Mouse (Mus musculus) heart, embryonic 14.5 days (tissue): ENCODE data around the gene Ptprn2. TPM values are rescaled to one million over a fixed set of nuclear protein-coding genes. Genes with fewer than 3 reads are reported as not detected.

Source experiments
- ATAC-seq: fragments of 200-750 bp; cut with Nextera tagmentation; 2 replicates; pipeline ENCODE4 v1.8.0; 2017; ENCODE audit warnings: low read depth, moderate TSS enrichment; ENCODE audit not compliant: insufficient number of reproducible peaks, insufficient read depth, low FRiP score
- H3K27ac ChIP-seq, 2 experiments: fragments of 200-500 bp in 1 of 2; fragments of 300-500 bp in 1 of 2; sonication (generic) in 1 of 2; replicated peaks in 1 of 2; 2 replicates each; pipeline ENCODE4 v1.5.1; 2012 to 2014; ENCODE audit warnings: low read depth in 2 of 2, low read length in 2 of 2, control low read depth in 1 of 2, mild to moderate bottlenecking in 1 of 2, mixed read lengths in 1 of 2; ENCODE audit not compliant: control insufficient read depth in 1 of 2, insufficient read depth in 1 of 2
- H3K27me3 ChIP-seq: fragments of 300-500 bp; sonication (generic); 2 replicates; pipeline ENCODE4 v1.6.1; 2014; ENCODE audit warnings: mild to moderate bottlenecking, low read length, control low read depth; ENCODE audit not compliant: control insufficient read depth, insufficient read depth
- H3K36me3 ChIP-seq: fragments of 300-500 bp; sonication (generic); 2 replicates; pipeline ENCODE4 v1.6.1; 2014; ENCODE audit warnings: mild to moderate bottlenecking, control low read depth, low read length, mixed read lengths; ENCODE audit not compliant: control insufficient read depth, insufficient read depth
- H3K4me1 ChIP-seq, 2 experiments: fragments of 200-500 bp in 1 of 2; fragments of 300-500 bp in 1 of 2; sonication (generic) in 1 of 2; 2 replicates each; pipeline ENCODE4 v1.6.1; 2012 to 2014; ENCODE audit warnings: low read length in 2 of 2, control low read depth in 1 of 2, mixed read lengths in 1 of 2; ENCODE audit not compliant: control insufficient read depth in 2 of 2, insufficient read depth in 2 of 2
- H3K4me2 ChIP-seq: fragments of 300-500 bp; sonication (generic); 2 replicates; pipeline ENCODE4 v1.6.1; 2014; ENCODE audit warnings: mild to moderate bottlenecking, low read length
- H3K4me3 ChIP-seq, 2 experiments: fragments of 200-500 bp in 1 of 2; fragments of 300-500 bp in 1 of 2; sonication (generic) in 1 of 2; 2 replicates each; pipeline ENCODE4 v1.5.1; 2012 to 2014; ENCODE audit warnings: low read length in 2 of 2, mild to moderate bottlenecking in 2 of 2, control low read depth in 1 of 2, low read depth in 1 of 2, moderate library complexity in 1 of 2; ENCODE audit not compliant: control insufficient read depth in 1 of 2, insufficient read depth in 1 of 2
- H3K9ac ChIP-seq: fragments of 300-500 bp; sonication (generic); 2 replicates; pipeline ENCODE4 v1.6.1; 2014; ENCODE audit warnings: mild to moderate bottlenecking, low read length
- H3K9me3 ChIP-seq: fragments of 300-500 bp; sonication (generic); 2 replicates; pipeline ENCODE4 v1.6.1; 2016; ENCODE audit warnings: low read length, control low read depth; ENCODE audit not compliant: control insufficient read depth
- WGBS: fragments of 180-500 bp; shearing (Covaris S2); extraction: QIAGEN DNeasy Blood & Tissue Kit; methylation state at CpG from one replicate; pipeline ENCODE4 v1.1.7; 2014; 5-methylcytosine and 5-hydroxymethylcytosine counted together
- polyA plus RNA-seq: library from polyadenylated mRNA; unstranded; fragments of >200 nt; fragmentation: Nextera tagmentation; extraction: Ambion mirVana; gene quantifications from 2 replicates; pipeline ENCODE4 v1.2.1, GENCODE M21; 2014

The Ptprn2 gene
- polyA plus RNA-seq, 1 experiment from 2014 or later, result 0.20 TPM

DNA sequence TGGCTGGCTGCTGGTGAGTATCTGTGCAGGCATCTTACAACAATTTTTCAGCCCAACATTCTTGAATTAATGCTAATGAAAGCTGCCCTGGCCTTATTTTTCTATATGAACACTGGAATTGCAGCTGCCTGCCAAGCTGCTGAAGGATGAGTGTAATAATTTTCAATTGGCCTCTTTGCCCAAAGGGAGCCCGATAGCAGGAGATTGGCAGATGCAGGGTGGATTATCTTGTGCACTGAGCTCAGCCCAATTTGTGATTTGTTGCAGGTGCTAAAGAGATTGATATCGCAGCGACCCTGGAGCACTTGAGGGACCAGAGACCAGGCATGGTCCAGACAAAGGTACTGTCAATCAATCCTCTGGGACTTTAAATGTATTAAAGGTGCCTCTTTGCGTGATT is 783.8 kb downstream of the Ptprn2 start:
- ATAC-seq, result no peak
- WGBS, result 72% methylated on average over 4 of the region's 4 CpGs

DNA sequence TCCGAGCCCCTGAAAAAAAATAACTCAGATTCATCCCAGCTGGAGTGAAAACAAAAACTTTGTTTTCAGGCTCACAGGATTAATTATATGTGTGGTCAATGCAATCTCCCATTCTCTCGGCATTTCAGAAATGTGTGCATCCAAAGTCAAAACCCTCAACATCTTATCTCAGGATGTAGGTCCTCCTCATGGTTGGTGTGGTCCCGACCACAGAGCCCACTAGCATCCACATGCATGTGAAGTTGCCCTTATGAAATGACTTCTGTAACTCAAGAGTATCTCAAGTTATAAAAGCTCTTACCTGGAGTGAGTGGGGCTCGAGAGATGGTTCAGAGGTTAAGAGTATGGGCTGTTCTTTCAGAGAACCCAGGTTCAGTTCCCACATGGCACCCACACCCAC is 784.7 kb downstream of the Ptprn2 start:
- H3K9ac ChIP-seq, result no peak overlapping the region
- H3K27me3 ChIP-seq, result no peaks in the 10 kb centered on the region
- no peaks in the 10 kb centered on the region for H3K4me1 ChIP-seq
- WGBS, result 76% methylated on average over 4 of the region's 4 CpGs
- H3K27ac ChIP-seq, result no peak overlapping the region
- ATAC-seq, result no peak
- no peaks in the 10 kb centered on the region for H3K9me3 ChIP-seq
- H3K4me3 ChIP-seq, result no peak overlapping the region
- no peaks in the 10 kb centered on the region for H3K36me3 ChIP-seq
- H3K4me2 ChIP-seq, result no peak overlapping the region

More for the DNA sequence above, 783.8 kb downstream of the Ptprn2 start:
- H3K9ac ChIP-seq, result no peak overlapping the region
- no peaks in the 10 kb centered on the region for H3K9me3 ChIP-seq
- no peak overlapping the region for H3K4me3 ChIP-seq
- H3K4me1 ChIP-seq, result no peaks in the 10 kb centered on the region
- no peaks in the 10 kb centered on the region for H3K36me3 ChIP-seq
- H3K27me3 ChIP-seq, result no peaks in the 10 kb centered on the region
- no peak overlapping the region for H3K27ac ChIP-seq
- no peak overlapping the region for H3K4me2 ChIP-seq

- Histone ChIP-seq H3K27ac (no peak overlapping the region), H3K36me3 (no peaks in the 10 kb centered on the region), H3K4me1 (no peaks in the 10 kb centered on the region), H3K9ac (no peak overlapping the region), H3K27me3 (no peaks in the 10 kb centered on the region), H3K9me3 (no peaks in the 10 kb centered on the region), H3K4me3 (no peak overlapping the region), H3K4me2 (no peak overlapping the region)
- 10% methylated on average over 4 of the region's 4 CpGs for WGBS
- ATAC-seq, result no peak
Measured at GRCm38 (mm10) chr12:117273166-117273565, 787.6 kb downstream of the Ptprn2 start.

DNA sequence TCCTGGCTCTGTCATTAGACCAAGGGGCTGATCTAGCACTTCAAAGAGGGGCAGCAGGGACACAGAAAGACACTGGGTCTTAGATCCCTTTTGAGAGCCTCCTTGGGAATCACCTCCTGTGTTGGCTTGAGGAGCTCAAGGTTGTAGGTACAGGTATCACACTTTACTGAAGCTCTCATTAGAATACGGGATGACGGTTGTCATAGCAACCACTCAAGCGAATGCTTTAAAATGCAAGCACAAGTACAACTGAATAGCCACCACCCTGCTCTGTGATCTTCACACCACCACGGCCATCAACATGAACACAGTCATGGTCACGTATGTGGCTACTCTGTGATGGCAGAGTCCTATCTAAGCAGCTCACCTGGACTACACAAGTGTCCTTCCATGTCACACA is 789.1 kb downstream of the Ptprn2 start:
- Histone ChIP-seq H3K27ac (no peak overlapping the region), H3K9me3 (no peaks in the 10 kb centered on the region)
- 74% methylated on average over 5 of the region's 5 CpGs for WGBS

DNA sequence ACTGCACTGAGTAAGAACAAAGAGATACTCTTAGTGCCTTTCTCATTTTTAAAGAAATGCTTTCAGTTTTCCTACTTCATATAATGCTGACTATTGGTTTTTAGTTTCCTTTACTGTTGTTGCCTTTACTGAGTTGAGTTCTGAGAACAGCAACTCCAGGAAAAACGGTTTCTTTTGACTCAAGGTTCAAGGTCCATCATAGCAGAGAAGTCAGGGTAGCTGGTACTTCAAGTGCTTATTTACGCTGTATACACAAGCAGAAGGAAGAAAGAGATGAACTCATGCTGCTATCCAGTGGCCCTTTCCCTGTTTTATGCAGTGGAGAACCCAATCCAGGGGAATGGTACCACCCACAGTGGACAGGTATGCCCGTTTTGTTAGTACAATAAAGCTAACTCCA is 795.3 kb downstream of the Ptprn2 start:
- no peaks in the 10 kb centered on the region for H3K4me1 ChIP-seq
- no peaks in the 10 kb centered on the region for H3K27me3 ChIP-seq
- H3K9me3 ChIP-seq, result no peaks in the 10 kb centered on the region
- no peak overlapping the region for H3K4me2 ChIP-seq
- H3K4me3 ChIP-seq, result no peak overlapping the region
- ATAC-seq, result no peak
- no peaks in the 10 kb centered on the region for H3K36me3 ChIP-seq
- H3K9ac ChIP-seq, result no peak overlapping the region
- H3K27ac ChIP-seq, result no peak overlapping the region
- 80% methylated on average over 3 of the region's 3 CpGs for WGBS

More for the DNA sequence above, 789.1 kb downstream of the Ptprn2 start:
- Histone ChIP-seq H3K36me3 (no peaks in the 10 kb centered on the region), H3K27me3 (no peaks in the 10 kb centered on the region), H3K4me1 (no peaks in the 10 kb centered on the region), H3K9ac (no peak overlapping the region), H3K4me2 (no peak overlapping the region), H3K4me3 (no peak overlapping the region)
- ATAC-seq, result no peak

- Histone ChIP-seq H3K4me2 (no peak overlapping the region), H3K27ac (no peak overlapping the region), H3K27me3 (no peaks in the 10 kb centered on the region), H3K9ac (no peak overlapping the region), H3K36me3 (no peaks in the 10 kb centered on the region), H3K9me3 (no peaks in the 10 kb centered on the region), H3K4me3 (no peak overlapping the region), H3K4me1 (no peaks in the 10 kb centered on the region)
- ATAC-seq, result no peak
- WGBS, result 74% methylated on average over 2 of the region's 2 CpGs
Measured at GRCm38 (mm10) chr12:117282659-117283058, 797.1 kb downstream of the Ptprn2 start.

- H3K27me3 ChIP-seq, result no peaks in the 10 kb centered on the region
- H3K4me2 ChIP-seq, result no peak overlapping the region
- H3K4me3 ChIP-seq, result no peak overlapping the region
- WGBS, result 66% methylated on average over 2 of the region's 2 CpGs
- H3K9ac ChIP-seq, result no peak overlapping the region
- no peak overlapping the region for H3K27ac ChIP-seq
- peaks cover 0 to 4% of the 10 kb centered on the region in 2 experiments; a peak in 1 of 4 replicates for H3K4me1 ChIP-seq
- ATAC-seq, result no peak
- no peaks in the 10 kb centered on the region for H3K9me3 ChIP-seq
- no peaks in the 10 kb centered on the region for H3K36me3 ChIP-seq
Measured at GRCm38 (mm10) chr12:117287456-117287855, 801.9 kb downstream of the Ptprn2 start.

DNA sequence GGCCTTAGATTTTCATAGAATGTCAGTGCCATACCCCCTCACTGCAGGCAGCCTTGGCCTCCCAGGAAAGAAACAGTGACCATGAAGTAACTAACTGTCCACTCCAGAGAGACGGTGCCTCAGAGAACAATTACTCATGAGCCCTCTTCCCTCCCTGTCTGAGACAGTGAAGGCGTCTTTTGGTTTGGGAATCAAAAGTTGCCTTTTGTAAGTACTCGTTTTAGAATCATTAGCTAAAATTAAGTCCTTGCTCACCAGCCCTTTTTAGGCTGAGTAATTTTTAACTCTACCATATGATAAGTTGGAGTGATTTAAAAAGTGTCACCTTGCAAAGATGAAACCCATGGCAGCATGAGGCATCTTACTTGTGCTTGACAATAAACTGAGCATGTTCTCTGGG is 806.4 kb downstream of the Ptprn2 start:
- no peak overlapping the region for H3K4me3 ChIP-seq
- no peak overlapping the region for H3K9ac ChIP-seq
- no peak overlapping the region for H3K27ac ChIP-seq
- no peaks in the 10 kb centered on the region for H3K9me3 ChIP-seq
- no peaks in the 10 kb centered on the region for H3K36me3 ChIP-seq
- no peak for ATAC-seq
- WGBS, result 71% methylated on average over 3 of the region's 3 CpGs
- H3K4me1 ChIP-seq, result peaks cover 0 to 4% of the 10 kb centered on the region in 2 experiments; a peak in 1 of 4 replicates
- H3K4me2 ChIP-seq, result no peak overlapping the region
- H3K27me3 ChIP-seq, result no peaks in the 10 kb centered on the region
